Mouse (Mus musculus) urinary bladder, adult 18-20 months (tissue): ENCODE measurements around the gene Psmc1.

ENCODE experiments used
- DNase-seq, 2 experiments: peaks; one replicate each; pipeline ENCODE4 v3.0.0; 2022; ENCODE audit warnings: low spot score in 2 of 2, mixed read lengths in 2 of 2

Gene Psmc1

GRCm38 (mm10) chr12:100172481-100172880, 62.5 kb downstream of the Psmc1 start:
- DNase-seq: no peak
